Mouse (Mus musculus): Measurements from ENCODE around the gene S100a16. TPM values are rescaled to one million over a fixed set of nuclear protein-coding genes. Genes with fewer than 3 reads are reported as not detected.

Gene S100a16
- polyA plus RNA-seq, 1 experiment = 134 TPM

GRCm38 (mm10) chr3:90506362-90506761 lies 30.7 kb upstream of the S100a16 start:
- no peak overlapping the region for H3K27ac ChIP-seq (ENCODE audit: insufficient read depth, low read length)
- no peak overlapping the region for H3K4me3 ChIP-seq (ENCODE audit: insufficient read depth, low read length)
- peaks cover 6% of the 10 kb centered on the region; the same call in 1 of the 2 replicates for H3K4me1 ChIP-seq (ENCODE audit: control insufficient read depth, insufficient read depth, low read length)
- TF ChIP-seq POLR2A (IDR thresholded peaks at IDR 0.05; ENCODE audit: extremely low read depth, insufficient read depth, low read length) = no peak

- TF ChIP-seq POLR2A (IDR thresholded peaks at IDR 0.05; ENCODE audit: extremely low read depth, insufficient read depth, low read length) = no peak
- no peak for TF ChIP-seq CTCF (IDR thresholded peaks at IDR 0.05; ENCODE audit: extremely low read depth, insufficient read depth, low read length)
- peaks cover 6% of the 10 kb centered on the region; the same call in 1 of the 2 replicates for H3K4me1 ChIP-seq (ENCODE audit: control insufficient read depth, insufficient read depth, low read length)
- 0 out of 2 replicates have a peak overlapping the region, but pooled peaks have one; percentile 49 for H3K27ac ChIP-seq (ENCODE audit: insufficient read depth, low read length)
- peak overlapping the region; percentile 86 for H3K4me3 ChIP-seq (ENCODE audit: insufficient read depth, low read length)
These were observed 28.6 kb upstream of the S100a16 start for GRCm38 (mm10) chr3:90508287-90508949.

- TF ChIP-seq POLR2A (IDR thresholded peaks at IDR 0.05; ENCODE audit: extremely low read depth, insufficient read depth, low read length) (peak; percentile 62; the same call in 1 of the 2 replicates), CTCF (IDR thresholded peaks at IDR 0.05; ENCODE audit: extremely low read depth, insufficient read depth, low read length) (no peak)
- Histone ChIP-seq H3K27ac (ENCODE audit: insufficient read depth, low read length) (peak within 1 kb of the TSS; percentile 49), H3K4me1 (ENCODE audit: control insufficient read depth, insufficient read depth, low read length) (peaks cover 6% of the 10 kb centered on the region; the same call in 1 of the 2 replicates), H3K4me3 (ENCODE audit: insufficient read depth, low read length) (peak within 1 kb of the TSS; percentile 86)
These were observed 27.9 kb upstream of the S100a16 start, which contains the start of gene Chtop for GRCm38 (mm10) chr3:90508950-90509746. Gene Chtop, minus strand, starts transcription at chr3:90509498.

- Histone ChIP-seq H3K4me3 (ENCODE audit: insufficient read depth, low read length) (peak overlapping the region; percentile 86; the same call in 1 of the 2 replicates), H3K27ac (ENCODE audit: insufficient read depth, low read length) (no peak overlapping the region)
- TF ChIP-seq POLR2A (IDR thresholded peaks at IDR 0.05; ENCODE audit: extremely low read depth, insufficient read depth, low read length) (no peak), CTCF (IDR thresholded peaks at IDR 0.05; ENCODE audit: extremely low read depth, insufficient read depth, low read length) (no peak)
These were observed 27.3 kb upstream of the S100a16 start for GRCm38 (mm10) chr3:90509747-90510123.

GRCm38 (mm10) chr3:90512276-90512675 lies 24.8 kb upstream of the S100a16 start:
- Histone ChIP-seq H3K4me3 (ENCODE audit: insufficient read depth, low read length) (no peak overlapping the region; the same call in 1 of the 2 replicates), H3K4me1 (ENCODE audit: control insufficient read depth, insufficient read depth, low read length) (peaks cover 3% of the 10 kb centered on the region; the same call in 1 of the 2 replicates), H3K27ac (ENCODE audit: insufficient read depth, low read length) (no peak overlapping the region)
- TF ChIP-seq POLR2A (IDR thresholded peaks at IDR 0.05; ENCODE audit: extremely low read depth, insufficient read depth, low read length) (no peak), CTCF (IDR thresholded peaks at IDR 0.05; ENCODE audit: extremely low read depth, insufficient read depth, low read length) (no peak)

More at GRCm38 (mm10) chr3:90509747-90510123, 27.3 kb upstream of the S100a16 start:
- peaks cover 6% of the 10 kb centered on the region; the same call in 1 of the 2 replicates for H3K4me1 ChIP-seq (ENCODE audit: control insufficient read depth, insufficient read depth, low read length)

- Histone ChIP-seq H3K27ac (ENCODE audit: insufficient read depth, low read length) (peak overlapping the region; percentile 54; the same call in 1 of the 2 replicates), H3K4me1 (ENCODE audit: control insufficient read depth, insufficient read depth, low read length) (no peaks in the 10 kb centered on the region; the same call in 1 of the 2 replicates), H3K4me3 (ENCODE audit: insufficient read depth, low read length) (peak overlapping the region; percentile 28; the same call in 1 of the 2 replicates)
- TF ChIP-seq CTCF (IDR thresholded peaks at IDR 0.05; ENCODE audit: extremely low read depth, insufficient read depth, low read length) (no peak), POLR2A (IDR thresholded peaks at IDR 0.05; ENCODE audit: extremely low read depth, insufficient read depth, low read length) (no peak)
These were observed 24.0 kb upstream of the S100a16 start for GRCm38 (mm10) chr3:90512948-90513642.

GRCm38 (mm10) chr3:90513796-90514590 lies 23.1 kb upstream of the S100a16 start, which contains the start of the genes S100a1 and S100a13:
Gene S100a1, minus strand, starts transcription at chr3:90514392.
Gene S100a13, plus strand, starts transcription at chr3:90514435.
- peak within 1 kb of the TSS; percentile 28 for H3K4me3 ChIP-seq (ENCODE audit: insufficient read depth, low read length)
- H3K27ac ChIP-seq (ENCODE audit: insufficient read depth, low read length) = peak within 1 kb of the TSS; percentile 54
- no peak for TF ChIP-seq CTCF (IDR thresholded peaks at IDR 0.05; ENCODE audit: extremely low read depth, insufficient read depth, low read length)
- peak; percentile 73 for TF ChIP-seq POLR2A (IDR thresholded peaks at IDR 0.05; ENCODE audit: extremely low read depth, insufficient read depth, low read length)
- H3K4me1 ChIP-seq (ENCODE audit: control insufficient read depth, insufficient read depth, low read length) = no peaks in the 10 kb centered on the region

- Histone ChIP-seq H3K4me1 (ENCODE audit: control insufficient read depth, insufficient read depth, low read length) (no peaks in the 10 kb centered on the region), H3K27ac (ENCODE audit: insufficient read depth, low read length) (peak overlapping the region; percentile 44), H3K4me3 (ENCODE audit: insufficient read depth, low read length) (peak overlapping the region; percentile 28)
- no peak for TF ChIP-seq CTCF (IDR thresholded peaks at IDR 0.05; ENCODE audit: extremely low read depth, insufficient read depth, low read length)
- TF ChIP-seq POLR2A (IDR thresholded peaks at IDR 0.05; ENCODE audit: extremely low read depth, insufficient read depth, low read length) = peak; percentile 49; the same call in 1 of the 2 replicates
These were observed 22.4 kb upstream of the S100a16 start for GRCm38 (mm10) chr3:90514691-90515090.
